Mouse (Mus musculus) MEL (cell line): ENCODE results near the gene Tmc8. TPM values are rescaled to one million over a fixed set of nuclear protein-coding genes. Genes with fewer than 3 reads are reported as not detected.

Experiments used
- DNase-seq: peaks from one replicate; pipeline ENCODE4 v3.0.0; 2011; ENCODE audit warnings: low read depth, low spot score
- H3K27ac ChIP-seq: 2 replicates; pipeline ENCODE4 v1.5.1; 2012; ENCODE audit warnings: low read depth, mild to moderate bottlenecking, control low read depth, low read length, moderate library complexity; ENCODE audit not compliant: control insufficient read depth
- H3K27me3 ChIP-seq, 2 experiments: fragments of 150-350 bp in 1 of 2; sonication (generic) in 1 of 2; 2 replicates each; pipeline ENCODE4 v1.6.1; 2012; ENCODE audit warnings: low read length in 2 of 2, mild to moderate bottlenecking in 2 of 2, improper control_type of control experiment in 1 of 2, moderate library complexity in 1 of 2; ENCODE audit not compliant: insufficient read depth in 2 of 2, control insufficient read depth in 1 of 2
- H3K36me3 ChIP-seq, 2 experiments: 2 replicates each; pipeline ENCODE4 v1.6.1; 2012 to 2014; ENCODE audit warnings: low read length in 2 of 2, improper control_type of control experiment in 1 of 2, inconsistent platforms in 1 of 2, mild to moderate bottlenecking in 1 of 2; ENCODE audit not compliant: insufficient read depth in 2 of 2, control insufficient read depth in 1 of 2
- H3K4me1 ChIP-seq, 2 experiments: fragments of 150-350 bp in 1 of 2; sonication (generic) in 1 of 2; 2 replicates each; pipeline ENCODE4 v1.6.1; 2012; ENCODE audit warnings: low read length in 2 of 2, improper control_type of control experiment in 1 of 2, mild to moderate bottlenecking in 1 of 2; ENCODE audit not compliant: insufficient read depth in 2 of 2, control insufficient read depth in 1 of 2
- H3K4me3 ChIP-seq, 2 experiments: fragments of 150-350 bp in 1 of 2; sonication (generic) in 1 of 2; 2 replicates each; pipeline ENCODE4 v1.5.1; 2012; ENCODE audit warnings: low read depth in 2 of 2, low read length in 2 of 2, mild to moderate bottlenecking in 2 of 2, moderate library complexity in 2 of 2, control low read depth in 1 of 2, improper control_type of control experiment in 1 of 2; ENCODE audit not compliant: control insufficient read depth in 1 of 2, insufficient read depth in 1 of 2
- H3K79me2 ChIP-seq: 2 replicates; pipeline ENCODE4 v1.6.1; 2012; ENCODE audit warnings: mild to moderate bottlenecking, low read length, moderate library complexity; ENCODE audit not compliant: control insufficient read depth, poor library complexity, insufficient read depth
- H3K9ac ChIP-seq: 2 replicates; pipeline ENCODE4 v1.6.1; 2012; ENCODE audit warnings: low read depth, mild to moderate bottlenecking, control low read depth, low read length, moderate library complexity; ENCODE audit not compliant: control insufficient read depth, poor library complexity, severe bottlenecking
- H3K9me3 ChIP-seq: fragments of 150-350 bp; sonication (generic); replicated peaks from 2 replicates; pipeline ENCODE4 v1.6.1; 2012; ENCODE audit warnings: mild to moderate bottlenecking, low read length, improper control_type of control experiment, moderate library complexity; ENCODE audit not compliant: insufficient read depth
- CHD2 ChIP-seq: IDR thresholded peaks from 2 replicates; pipeline ENCODE4 v1.6.1; 2011; ENCODE audit warnings: low read length, improper control_type of control experiment
- CTCF ChIP-seq, 3 experiments: IDR thresholded peaks in 2 of 3; conservative IDR thresholded peaks in 1 of 3; 2 replicates each; pipeline ENCODE4 v1.5.1; 2011 to 2012; ENCODE audit warnings: low read length in 3 of 3, low read depth in 2 of 3, mild to moderate bottlenecking in 2 of 3, improper control_type of control experiment in 1 of 3, inconsistent platforms in 1 of 3, mixed read lengths in 1 of 3, moderate library complexity in 1 of 3; ENCODE audit not compliant: control insufficient read depth in 1 of 3, insufficient read depth in 1 of 3, poor library complexity in 1 of 3, severe bottlenecking in 1 of 3
- E2F4 ChIP-seq: IDR thresholded peaks from 2 replicates; pipeline ENCODE4 v1.6.1; 2011; ENCODE audit warnings: low read depth, low read length, improper control_type of control experiment, borderline replicate concordance
- ELF1 ChIP-seq: IDR thresholded peaks from 2 replicates; pipeline ENCODE4 v1.6.1; 2014; ENCODE audit warnings: low read depth, mild to moderate bottlenecking, inconsistent platforms, low read length, improper control_type of control experiment, moderate library complexity
- ETS1 ChIP-seq: IDR thresholded peaks from 2 replicates; pipeline ENCODE4 v1.6.1; 2012; ENCODE audit warnings: low read depth, mild to moderate bottlenecking, inconsistent platforms, low read length, improper control_type of control experiment, moderate library complexity
- GABPA ChIP-seq: IDR thresholded peaks from 2 replicates; pipeline ENCODE4 v1.6.1; 2012; ENCODE audit warnings: low read depth, mild to moderate bottlenecking, inconsistent platforms, low read length, improper control_type of control experiment, moderate library complexity
- HCFC1 ChIP-seq: IDR thresholded peaks from 2 replicates; pipeline ENCODE4 v1.6.1; 2012; ENCODE audit warnings: low read depth, mild to moderate bottlenecking, inconsistent platforms, low read length, improper control_type of control experiment, moderate library complexity
- KAT2A ChIP-seq: conservative IDR thresholded peaks from 2 replicates; pipeline ENCODE4 v1.6.1; 2012; ENCODE audit warnings: low read depth, low read length, improper control_type of control experiment, inconsistent platforms
- MAFK ChIP-seq: IDR thresholded peaks from 2 replicates; pipeline ENCODE4 v1.6.1; 2011; ENCODE audit warnings: low read depth, mild to moderate bottlenecking, low read length, improper control_type of control experiment, borderline replicate concordance
- MAX ChIP-seq: IDR thresholded peaks from 2 replicates; pipeline ENCODE4 v1.6.1; 2011; ENCODE audit warnings: low read length, improper control_type of control experiment
- MAZ ChIP-seq: IDR thresholded peaks from 2 replicates; pipeline ENCODE4 v1.6.1; 2012; ENCODE audit warnings: low read depth, mild to moderate bottlenecking, inconsistent platforms, low read length, improper control_type of control experiment
- MEF2A ChIP-seq: IDR thresholded peaks from 2 replicates; pipeline ENCODE4 v1.6.1; 2014; ENCODE audit warnings: low read depth, mild to moderate bottlenecking, inconsistent platforms, low read length, improper control_type of control experiment; ENCODE audit not compliant: poor library complexity, insufficient replicate concordance, severe bottlenecking; ENCODE audit errors: extremely low read depth
- MXI1 ChIP-seq: IDR thresholded peaks from 2 replicates; pipeline ENCODE4 v1.6.1; 2011; ENCODE audit warnings: mild to moderate bottlenecking, low read depth, low read length, improper control_type of control experiment
- MYB ChIP-seq: IDR thresholded peaks from 2 replicates; pipeline ENCODE4 v1.6.1; 2011; ENCODE audit warnings: mild to moderate bottlenecking, low read depth, low read length, improper control_type of control experiment
- MYC ChIP-seq: IDR thresholded peaks from 2 replicates; pipeline ENCODE4 v1.6.1; 2011; ENCODE audit warnings: low read depth, mild to moderate bottlenecking, low read length, improper control_type of control experiment, moderate library complexity
- NELFE ChIP-seq: IDR thresholded peaks from 2 replicates; pipeline ENCODE4 v1.6.1; 2011; ENCODE audit warnings: low read depth, low read length, improper control_type of control experiment
- NRF1 ChIP-seq: IDR thresholded peaks from 2 replicates; pipeline ENCODE4 v1.6.1; 2014; ENCODE audit warnings: low read depth, mild to moderate bottlenecking, inconsistent platforms, low read length, improper control_type of control experiment, moderate library complexity; ENCODE audit not compliant: poor library complexity, insufficient read depth, severe bottlenecking
- POLR2AphosphoS2 ChIP-seq: IDR thresholded peaks from 2 replicates; pipeline ENCODE4 v1.6.1; 2011; ENCODE audit warnings: low read length, improper control_type of control experiment
- POLR2AphosphoS5 ChIP-seq: IDR thresholded peaks from 2 replicates; pipeline ENCODE4 v1.6.1; 2012; ENCODE audit warnings: low read depth, borderline replicate concordance, mild to moderate bottlenecking, inconsistent platforms, low read length, moderate library complexity, mixed read lengths
- SIN3A ChIP-seq: IDR thresholded peaks from 2 replicates; pipeline ENCODE4 v1.6.1; 2012; ENCODE audit warnings: low read length, improper control_type of control experiment, inconsistent platforms
- SMC3 ChIP-seq: IDR thresholded peaks from 2 replicates; pipeline ENCODE4 v1.6.1; 2011; ENCODE audit warnings: low read depth, low read length, improper control_type of control experiment
- TAL1 ChIP-seq: IDR thresholded peaks from 2 replicates; pipeline ENCODE4 v1.6.1; 2012; ENCODE audit warnings: mild to moderate bottlenecking, inconsistent platforms, low read length, moderate library complexity, mixed read lengths
- TBP ChIP-seq: IDR thresholded peaks from 2 replicates; pipeline ENCODE4 v1.8.0; 2011; ENCODE audit warnings: low read depth, low read length, improper control_type of control experiment
- TCF12 ChIP-seq: IDR thresholded peaks from 2 replicates; pipeline ENCODE4 v1.6.1; 2014; ENCODE audit warnings: low read depth, mild to moderate bottlenecking, inconsistent platforms, low read length, improper control_type of control experiment, moderate library complexity
- UBTF ChIP-seq: IDR thresholded peaks from 2 replicates; pipeline ENCODE4 v1.6.1; 2012; ENCODE audit warnings: low read depth, mild to moderate bottlenecking, inconsistent platforms, low read length, improper control_type of control experiment, moderate library complexity, borderline replicate concordance; ENCODE audit not compliant: insufficient read depth
- USF1 ChIP-seq: IDR thresholded peaks from 2 replicates; pipeline ENCODE4 v1.6.1; 2014; ENCODE audit warnings: low read depth, mild to moderate bottlenecking, inconsistent platforms, low read length, improper control_type of control experiment, moderate library complexity
- ZC3H11A ChIP-seq: IDR thresholded peaks from 2 replicates; pipeline ENCODE4 v1.6.1; 2012; ENCODE audit warnings: low read depth, mild to moderate bottlenecking, inconsistent platforms, low read length, improper control_type of control experiment
- ZKSCAN1 ChIP-seq: IDR thresholded peaks from 2 replicates; pipeline ENCODE4 v1.6.1; 2012; ENCODE audit warnings: low read depth, mild to moderate bottlenecking, inconsistent platforms, low read length, improper control_type of control experiment, moderate library complexity
- ZMIZ1 ChIP-seq: IDR thresholded peaks from 2 replicates; pipeline ENCODE4 v1.6.1; 2012; ENCODE audit warnings: low read depth, mild to moderate bottlenecking, inconsistent platforms, low read length, improper control_type of control experiment, moderate library complexity
- ZNF384 ChIP-seq: IDR thresholded peaks from 2 replicates; pipeline ENCODE4 v1.6.1; 2012; ENCODE audit warnings: low read depth, mild to moderate bottlenecking, inconsistent platforms, low read length, improper control_type of control experiment
- polyA plus RNA-seq, 2 experiments: library from polyadenylated mRNA; stranded (reverse) in 1 of 2; unstranded in 1 of 2; fragments of >175 nt in 1 of 2; fragments of >200 nt in 1 of 2; gene quantifications; 2 replicates each; pipeline versions ENCODE4 v1.2.1 to v1.2.4; 2012; ENCODE audit warnings: low replicate concordance in 2 of 2, low read depth in 1 of 2; ENCODE audit not compliant: insufficient read length in 2 of 2, insufficient read depth in 1 of 2, missing spikeins in 1 of 2
- total RNA-seq: library from RNA; depleted of rRNA; stranded (reverse); fragments of 300-350 nt; gene quantifications from 2 replicates; pipeline ENCODE4 v1.2.3, GENCODE M21; 2012

Tmc8 gene
- total and polyA plus RNA-seq, 3 experiments: 15.4 to 23.5 TPM; not detected in 1

GRCm38 (mm10) chr11:117779434-117780198 is 2.3 kb upstream of the Tmc8 start:
- no peaks in the 10 kb centered on the region for H3K36me3 ChIP-seq
- peaks cover 3 to 13% of the 10 kb centered on the region in 2 experiments; a peak in 2 of 4 replicates for H3K4me1 ChIP-seq
- H3K27ac ChIP-seq: peak overlapping the region; percentile 96
- peak overlapping the region; percentile 77 for H3K9ac ChIP-seq
- peak; percentile 73 for DNase-seq
- H3K79me2 ChIP-seq: peaks cover 34% of the 10 kb centered on the region
- TF ChIP-seq E2F4 (no peak), MAZ (peak; percentile 74), TAL1 (no peak), CTCF (IDR thresholded peaks at IDR 0.05 in 2 of 3, conservative IDR thresholded peaks at IDR 0.05 in 1 of 3; ENCODE audit: control insufficient read depth in 1 of 3, insufficient read depth in 1 of 3, low read depth in 2 of 3, low read length in 3 of 3, poor library complexity in 1 of 3, severe bottlenecking in 1 of 3) (no peak), MYC (no peak), SIN3A (peak; percentile 74; the same call in 1 of the 2 replicates), MYB (no peak), TBP (peak; percentile 34; the same call in 1 of the 2 replicates), MAFK (no peak), MEF2A (no peak), CHD2 (no peak; the same call in 1 of the 2 replicates), ELF1 (0 out of 2 replicates have a peak, but pooled peaks have one; percentile 63), ZKSCAN1 (no peak), ETS1 (peak; percentile 24; the same call in 1 of the 2 replicates), TCF12 (no peak), UBTF (no peak), POLR2AphosphoS2 (no peak), KAT2A (no peak; the same call in 1 of the 2 replicates), GABPA (no peak), POLR2AphosphoS5 (no peak), ZC3H11A (no peak), ZNF384 (no peak), SMC3 (0 out of 2 replicates have a peak, but pooled peaks have one; percentile 4), MXI1 (no peak; the same call in 1 of the 2 replicates), NRF1 (peak; percentile 19; the same call in 1 of the 2 replicates), HCFC1 (peak; percentile 47), MAX (peak; percentile 51), ZMIZ1 (peak; percentile 57; the same call in 1 of the 2 replicates), USF1 (0 out of 2 replicates have a peak, but pooled peaks have one; percentile 6), NELFE (peak; percentile 65)
- peak overlapping the region; percentile 67 to 74 for H3K4me3 ChIP-seq
- no peaks in the 10 kb centered on the region for H3K9me3 ChIP-seq
- H3K27me3 ChIP-seq: no peaks in the 10 kb centered on the region
